Mouse (Mus musculus): ENCODE measurements at regions not wholly inside any gene's neighbourhood (a gene's known extent, or its start where the extent isn't known, plus 50 kb on each side); places are given as distances from the start of the nearest gene placed in this dataset.

- no peak for DNase-seq (ENCODE audit: low read depth, low spot score)
These were observed 58.8 kb downstream of the 1700009N14Rik start for GRCm38 (mm10) chr4:39508866-39509265.

DNA sequence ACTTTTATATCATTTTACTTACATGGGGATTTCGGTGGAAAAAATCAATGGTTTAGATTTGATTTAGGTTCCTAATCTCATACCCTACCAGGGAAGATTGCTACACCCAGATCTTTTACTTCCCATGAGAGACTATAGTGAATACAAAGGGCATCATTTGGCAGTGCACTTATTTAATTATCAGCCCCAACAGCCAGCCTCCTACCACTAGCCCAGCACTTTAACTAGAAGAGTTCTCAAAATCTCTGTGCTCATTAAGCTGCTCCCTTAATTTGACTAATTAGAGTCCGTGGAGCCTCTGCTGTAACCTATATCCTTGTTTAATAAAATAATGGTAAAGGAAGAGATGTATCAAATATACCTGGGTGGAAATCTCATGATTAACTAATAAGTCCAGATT lies 77.4 kb downstream of the 1700009N14Rik start:
- no peak for DNase-seq (ENCODE audit: low read depth, low spot score)

DNA sequence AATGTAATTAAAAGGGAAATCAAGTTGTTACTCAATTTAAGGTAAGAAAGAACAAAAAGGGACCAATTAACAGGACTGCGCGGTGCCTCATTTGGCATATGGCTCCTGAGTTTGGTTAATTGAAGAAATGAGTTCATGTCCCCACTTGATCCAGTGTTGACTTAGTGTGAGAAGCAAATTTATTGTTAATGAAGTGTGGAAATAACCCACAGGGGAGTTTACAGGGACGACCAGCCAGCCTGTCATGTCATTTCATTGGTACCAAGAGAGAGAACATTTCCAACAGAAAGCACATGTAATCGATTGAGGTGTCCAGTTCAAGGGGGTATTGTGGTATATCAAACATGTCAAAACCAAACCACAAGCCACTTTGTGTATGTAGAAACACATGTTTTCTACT lies 78.6 kb downstream of the 1700009N14Rik start:
- no peak for DNase-seq (ENCODE audit: low read depth, low spot score)

- DNase-seq (ENCODE audit: low read depth, low spot score): no peak
These were observed 106.1 kb downstream of the 1700009N14Rik start for GRCm38 (mm10) chr4:39556101-39556763.

- DNase-seq (ENCODE audit: low read depth, low spot score): no peak
These were observed 147.3 kb downstream of the 1700009N14Rik start for GRCm38 (mm10) chr4:39597426-39597825.

DNA sequence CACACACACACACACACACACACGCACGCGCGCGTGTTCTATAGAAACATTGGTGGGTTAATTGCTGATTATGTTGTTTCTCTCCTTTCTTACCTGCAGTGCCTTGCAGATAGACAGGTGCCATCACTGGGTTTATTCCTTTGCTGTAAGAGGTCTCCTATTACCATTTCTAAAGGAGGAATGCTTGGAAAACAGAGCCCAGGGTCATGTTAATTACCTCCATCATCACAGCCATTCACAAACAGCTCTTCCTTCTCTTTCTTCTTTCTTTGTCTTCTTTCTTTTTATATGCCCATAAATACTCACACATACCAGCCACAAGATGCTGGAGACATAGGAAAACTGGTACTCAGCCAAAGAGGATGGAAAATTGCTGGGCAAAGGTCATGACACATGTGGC lies 155.0 kb downstream of the 1700009N14Rik start:
- DNase-seq (ENCODE audit: low read depth, low spot score): no peak

DNA sequence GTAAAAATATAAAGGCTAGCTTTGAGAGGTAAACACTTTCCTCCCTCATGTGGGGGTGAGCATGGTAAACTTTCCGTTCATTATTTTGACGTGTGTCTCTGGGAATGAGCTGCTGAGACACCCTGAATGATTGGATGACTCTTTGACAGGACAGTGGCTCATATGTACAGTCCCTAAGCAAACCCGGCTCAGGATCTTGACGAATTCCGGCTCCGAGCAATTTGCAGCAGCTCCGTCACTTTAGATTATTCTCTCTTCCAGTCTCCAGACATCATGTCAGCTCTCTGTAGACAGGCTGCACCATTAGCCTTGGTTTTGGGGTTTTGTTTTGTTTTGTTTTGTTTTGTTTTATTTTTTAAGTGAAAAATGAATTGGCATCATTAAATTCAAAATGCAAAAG lies 194.0 kb downstream of the 1700009N14Rik start:
- DNase-seq (ENCODE audit: low read depth, low spot score): no peak

- peak; percentile 20 for DNase-seq (ENCODE audit: low read depth, low spot score)
These were observed 194.8 kb downstream of the 1700009N14Rik start for GRCm38 (mm10) chr4:39644849-39645248.

DNA sequence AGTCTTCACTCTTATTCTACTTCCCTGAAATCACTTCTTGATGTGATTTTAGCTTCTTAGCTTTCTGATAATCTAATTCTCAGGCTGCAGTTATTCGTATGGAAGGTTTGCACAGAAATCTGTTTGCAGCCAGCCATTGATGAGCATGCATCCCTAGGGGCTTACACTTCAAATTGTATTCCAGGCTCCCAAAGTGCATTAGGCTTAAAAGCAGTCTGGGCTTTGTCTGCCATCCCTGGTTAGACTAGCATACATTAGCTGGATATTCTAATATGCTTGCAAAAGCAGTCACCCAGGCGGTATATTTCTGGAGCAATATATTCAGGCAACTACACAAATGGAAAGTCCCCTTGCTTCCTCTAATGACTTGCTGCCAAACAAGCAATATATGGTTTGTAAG lies 210.4 kb downstream of the 1700009N14Rik start:
- DNase-seq (ENCODE audit: low read depth, low spot score): no peak

DNA sequence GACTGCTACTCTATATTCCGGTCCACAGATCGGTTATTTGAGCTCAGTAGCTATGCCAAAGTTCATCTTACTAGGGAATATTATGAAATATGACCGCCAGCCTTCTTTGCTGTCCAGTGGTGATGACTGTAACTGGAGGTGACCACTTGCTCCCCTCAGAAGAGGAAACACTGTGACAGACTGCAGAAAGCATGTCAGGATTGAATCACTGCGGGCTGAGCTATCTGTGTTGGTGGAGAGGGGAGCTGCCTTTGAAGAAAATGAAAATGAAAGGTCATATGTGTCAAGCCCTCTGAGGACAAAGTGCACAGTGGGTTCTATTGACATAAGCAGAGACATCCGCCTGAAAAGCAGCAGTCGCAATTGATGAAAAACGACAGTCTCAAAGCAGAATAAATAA lies 222.5 kb downstream of the 1700009N14Rik start:
- no peak for DNase-seq (ENCODE audit: low read depth, low spot score)

DNA sequence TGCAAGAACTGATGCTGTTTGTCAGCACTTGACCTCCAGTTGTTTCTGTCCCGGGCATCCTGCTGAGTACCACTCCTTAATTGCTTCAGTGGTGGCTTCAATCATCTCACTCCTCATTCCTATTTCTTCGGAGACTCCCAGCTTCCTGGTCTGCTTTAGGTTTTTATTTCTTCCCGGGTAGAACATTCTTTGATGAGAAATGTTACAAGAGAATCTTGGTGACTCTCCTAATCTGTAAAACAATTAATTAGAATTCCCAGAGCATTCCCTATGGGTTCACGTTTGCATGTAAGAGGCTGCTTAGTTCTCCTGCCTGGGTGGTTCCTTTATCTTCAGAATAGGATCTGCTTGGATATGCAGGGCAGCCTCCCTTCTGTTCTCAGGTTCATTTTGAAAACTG lies 245.1 kb downstream of the 1700009N14Rik start:
- no peak for DNase-seq (ENCODE audit: low read depth, low spot score)

GRCm38 (mm10) chr4:39697565-39697964 lies 247.5 kb downstream of the 1700009N14Rik start:
- DNase-seq (ENCODE audit: low read depth, low spot score): peak; percentile 37

DNA sequence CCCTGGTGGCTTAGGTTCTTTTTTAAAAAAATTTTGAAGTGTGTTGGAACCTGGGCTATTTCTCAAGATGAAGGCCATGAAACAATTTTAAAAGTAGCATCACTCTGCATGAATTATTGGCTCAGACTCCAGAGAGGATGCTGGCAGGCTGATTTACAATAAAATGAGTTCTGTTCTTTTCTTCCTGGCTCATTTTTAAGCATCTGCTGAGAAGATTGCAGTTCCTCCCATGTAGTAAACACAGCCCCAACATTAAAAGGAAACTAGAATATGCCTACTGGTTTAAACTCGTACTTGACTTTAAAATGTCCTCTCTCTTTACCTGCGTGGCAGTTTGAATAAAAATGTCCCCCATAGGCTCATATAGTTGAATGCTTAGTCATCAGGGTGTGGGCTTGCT lies 249.3 kb downstream of the 1700009N14Rik start:
- DNase-seq (ENCODE audit: low read depth, low spot score): no peak

GRCm38 (mm10) chr4:39717477-39717876 lies 267.4 kb downstream of the 1700009N14Rik start:
- DNase-seq (ENCODE audit: low read depth, low spot score): no peak

GRCm38 (mm10) chr4:39718691-39719090 lies 268.6 kb downstream of the 1700009N14Rik start:
- no peak for DNase-seq (ENCODE audit: low read depth, low spot score)

DNA sequence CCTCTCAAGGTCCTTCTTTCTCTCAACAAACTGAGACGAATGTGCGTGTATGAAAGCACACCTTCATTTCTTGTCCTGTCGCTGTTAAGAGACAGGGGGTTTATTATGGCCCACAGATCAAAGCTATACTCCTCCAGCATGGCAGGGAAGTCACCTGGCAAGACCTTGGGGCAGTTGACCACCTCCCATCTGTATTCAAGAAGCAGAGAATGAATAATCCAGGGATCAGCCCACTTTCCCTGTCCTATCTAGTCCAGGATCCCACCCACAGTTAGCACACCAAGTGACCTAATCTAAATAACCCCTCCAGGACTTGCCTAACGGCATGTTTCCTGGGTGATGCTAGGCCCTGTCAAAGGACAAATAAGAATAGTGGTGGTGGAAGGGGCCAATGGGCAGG lies 269.9 kb downstream of the 1700009N14Rik start:
- no peak for DNase-seq (ENCODE audit: low read depth, low spot score)

GRCm38 (mm10) chr4:39721524-39721923 lies 271.4 kb downstream of the 1700009N14Rik start:
- no peak for DNase-seq (ENCODE audit: low read depth, low spot score)

GRCm38 (mm10) chr4:39765586-39765985 lies 315.5 kb downstream of the 1700009N14Rik start:
- no peak for DNase-seq (ENCODE audit: low read depth, low spot score)

DNA sequence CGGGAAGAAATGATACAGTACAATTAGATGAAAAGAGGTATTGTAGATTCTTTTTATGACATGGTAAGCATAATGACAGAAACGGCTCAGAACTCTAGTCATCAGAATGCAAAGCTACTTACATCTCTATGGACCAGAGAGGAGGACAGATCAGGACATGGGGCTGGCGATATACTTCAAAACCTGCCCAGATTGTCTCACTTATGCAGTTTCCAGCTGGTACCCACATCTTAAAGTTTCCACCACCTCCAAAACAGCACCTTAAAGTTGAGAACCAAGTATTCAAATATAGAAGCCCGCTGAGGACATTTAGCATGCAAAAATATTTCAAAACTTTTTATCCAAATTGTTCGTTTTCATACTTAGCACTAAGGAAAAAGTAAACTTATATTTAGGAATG lies 341.0 kb downstream of the 1700009N14Rik start:
- no peak for DNase-seq (ENCODE audit: low read depth, low spot score)

- DNase-seq (ENCODE audit: low read depth, low spot score): no peak
These were observed 332.9 kb upstream of the Aco1 start for GRCm38 (mm10) chr4:39809950-39810349.

DNA sequence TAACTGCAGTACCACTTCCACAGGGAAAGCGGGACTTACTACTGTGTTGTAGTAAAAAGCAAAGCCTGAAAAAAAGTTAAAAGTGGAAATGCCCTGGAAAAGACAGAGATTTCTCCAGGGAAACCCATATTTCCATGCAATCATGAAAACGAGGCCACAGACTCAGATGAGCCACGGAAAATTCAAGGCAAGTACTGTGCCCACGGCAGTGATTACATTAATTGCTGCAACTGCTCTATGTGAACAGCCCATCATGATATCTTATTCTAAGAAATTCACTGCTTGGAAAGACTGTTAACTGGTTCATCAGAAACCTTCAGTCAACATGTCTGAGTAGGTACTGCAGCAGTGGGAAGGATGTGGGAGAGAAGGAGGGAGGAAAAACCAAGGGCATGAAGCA lies 330.1 kb upstream of the Aco1 start:
- no peak for DNase-seq (ENCODE audit: low read depth, low spot score)

DNA sequence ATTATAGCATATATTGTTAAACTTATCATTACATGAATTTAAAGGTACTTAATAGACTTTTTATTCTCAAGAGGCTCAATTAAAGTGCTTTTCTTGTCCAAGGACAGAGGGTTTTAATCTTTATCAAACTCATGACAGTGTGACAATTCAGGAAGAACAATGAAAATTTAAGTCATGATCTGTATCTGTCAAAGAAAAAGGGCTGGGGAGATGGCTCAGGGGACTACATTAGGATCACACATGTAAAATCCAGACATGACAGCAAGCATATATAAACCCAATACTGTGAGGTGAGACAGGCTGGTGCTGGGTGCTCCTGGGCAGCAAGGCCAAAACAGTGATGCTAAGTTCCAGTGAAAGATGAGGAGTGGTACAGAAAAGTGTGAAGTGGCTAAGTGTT lies 327.3 kb upstream of the Aco1 start:
- DNase-seq (ENCODE audit: low read depth, low spot score): no peak

- DNase-seq (ENCODE audit: low read depth, low spot score): no peak
These were observed 325.2 kb upstream of the Aco1 start for GRCm38 (mm10) chr4:39817675-39818074.

DNA sequence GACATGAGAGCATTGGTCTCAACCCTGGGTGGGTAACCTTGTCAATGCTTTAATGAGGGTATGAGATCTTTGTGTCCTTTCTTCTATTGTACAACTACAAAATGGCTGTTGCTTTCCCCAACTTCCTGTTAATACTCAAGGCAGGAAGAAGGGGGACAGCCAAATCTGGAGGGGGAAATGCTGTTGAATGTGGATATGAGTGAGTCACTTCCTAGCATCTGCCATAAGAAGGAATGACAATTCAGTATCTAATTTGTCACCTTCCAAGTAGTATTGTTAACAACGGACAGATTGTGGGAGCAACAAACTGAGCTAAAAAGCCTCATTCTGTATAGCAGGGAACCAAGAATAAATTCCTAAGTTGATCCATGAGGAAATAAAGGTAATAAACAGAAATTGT lies 309.2 kb upstream of the Aco1 start:
- no peak for DNase-seq (ENCODE audit: low read depth, low spot score)
